Mouse (Mus musculus) urinary bladder, postnatal 14 days (tissue): ENCODE data around the gene Cflar.

Experiments used
- DNase-seq: peaks from one replicate; pipeline ENCODE4 v3.0.0; 2021; ENCODE audit warnings: low spot score

The Cflar gene

GRCm38 (mm10) chr1:58712076-58713061, 1.1 kb downstream of the Cflar start:
- DNase-seq: peak; percentile 40

DNA sequence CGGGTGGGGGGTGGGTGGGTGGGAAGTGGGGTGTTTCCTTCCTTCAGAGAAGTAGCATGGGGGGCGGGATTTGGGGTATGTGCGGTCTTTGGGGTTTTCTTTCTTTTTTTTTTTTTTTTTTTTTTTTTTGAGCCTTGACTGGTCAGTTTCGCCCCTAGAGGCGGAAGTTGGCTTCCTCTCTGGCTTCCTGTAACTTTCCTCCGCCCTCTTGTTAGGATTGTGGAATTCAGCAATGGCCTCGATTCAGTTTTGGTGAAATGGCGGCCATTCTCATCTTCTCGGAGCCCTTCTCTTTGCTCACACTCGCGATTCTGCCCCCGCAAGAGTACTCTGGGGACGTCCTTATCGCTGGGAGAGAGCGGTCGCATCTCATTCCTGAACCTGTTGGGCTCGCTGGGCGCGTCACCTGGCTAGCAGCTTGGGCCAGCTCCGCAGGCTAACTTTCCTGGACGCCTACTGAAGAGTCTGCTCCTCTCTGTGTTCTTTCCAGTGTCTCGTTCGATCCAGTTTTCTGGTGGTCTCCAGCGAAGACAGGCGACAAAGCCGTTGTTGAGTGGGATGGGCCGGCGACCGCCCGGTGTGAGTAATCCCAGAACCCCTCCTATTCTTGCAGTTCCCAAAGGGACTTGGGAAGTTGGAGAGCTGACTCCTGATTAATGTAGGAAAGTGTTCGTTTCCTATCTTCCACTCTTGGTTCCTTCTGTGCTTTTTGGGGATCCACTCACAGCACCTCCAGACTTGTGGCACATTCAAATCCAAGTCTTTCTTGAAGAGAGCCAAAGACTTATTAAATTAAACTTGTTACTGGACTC, 2.0 kb downstream of the Cflar start:
- DNase-seq: peak; percentile 67

DNA sequence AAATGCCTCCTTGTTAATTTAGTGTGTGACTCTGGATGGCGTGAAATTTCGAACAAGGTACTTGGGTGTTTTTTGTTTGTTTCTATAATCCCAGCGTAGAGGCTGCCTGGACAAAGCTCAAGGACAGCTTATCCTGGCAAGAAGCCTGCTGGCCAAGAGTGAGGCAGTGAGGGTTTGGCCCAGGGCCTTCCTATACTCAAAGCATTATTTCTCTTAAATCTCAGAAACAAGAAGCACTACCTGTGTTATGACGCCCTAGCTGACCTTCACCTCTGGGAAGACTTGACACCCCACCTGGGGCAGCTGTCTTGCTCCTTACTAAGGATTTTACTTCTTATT, 2.6 kb downstream of the Cflar start:
- DNase-seq: peak; percentile 70

DNA sequence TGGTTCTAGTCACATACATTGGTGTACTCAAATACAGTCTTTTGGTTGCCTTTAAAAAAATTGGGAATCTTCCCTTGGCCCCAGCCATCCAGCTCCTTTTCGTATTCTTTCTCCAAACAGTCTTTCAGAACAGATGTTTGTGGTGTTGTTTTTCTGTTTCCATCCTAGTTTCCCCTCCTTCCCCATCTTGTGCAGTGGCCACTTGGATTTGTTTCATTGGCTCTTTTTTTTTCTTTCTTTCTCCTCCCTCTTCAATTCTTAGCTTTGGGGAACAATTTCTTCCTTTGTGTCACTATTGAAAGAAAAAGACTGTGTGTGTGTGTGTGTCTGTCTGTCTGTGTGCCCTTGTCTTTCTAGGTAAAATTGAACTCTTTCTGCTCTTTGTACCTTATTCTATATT, 3.1 kb downstream of the Cflar start:
- DNase-seq: no peak

DNA sequence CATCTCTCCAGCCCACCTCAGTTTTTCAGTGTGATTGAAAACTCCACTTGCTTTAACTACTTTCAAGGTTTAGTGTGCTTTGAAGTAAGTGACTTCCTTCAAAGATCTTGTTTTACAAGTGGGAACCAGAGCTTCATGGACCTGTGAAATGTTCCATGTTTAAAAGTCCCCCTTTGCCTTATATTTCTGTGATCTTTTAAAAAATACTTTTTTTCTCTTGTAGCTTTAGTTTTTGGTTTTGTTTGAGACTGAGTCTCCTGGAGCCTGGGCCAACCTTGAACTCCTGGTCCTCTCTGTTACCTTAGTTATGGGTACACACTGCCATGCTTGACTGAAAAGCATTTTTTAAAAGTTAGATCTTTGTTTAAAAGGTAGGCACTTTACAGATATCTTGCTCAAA, 4.2 kb downstream of the Cflar start:
- no peak for DNase-seq

GRCm38 (mm10) chr1:58716162-58716882, 5.0 kb downstream of the Cflar start:
- no peak for DNase-seq

GRCm38 (mm10) chr1:58716883-58717220, 5.5 kb downstream of the Cflar start:
- no peak for DNase-seq

- no peak for DNase-seq
These were observed 6.4 kb downstream of the Cflar start for GRCm38 (mm10) chr1:58717589-58718270.

DNA sequence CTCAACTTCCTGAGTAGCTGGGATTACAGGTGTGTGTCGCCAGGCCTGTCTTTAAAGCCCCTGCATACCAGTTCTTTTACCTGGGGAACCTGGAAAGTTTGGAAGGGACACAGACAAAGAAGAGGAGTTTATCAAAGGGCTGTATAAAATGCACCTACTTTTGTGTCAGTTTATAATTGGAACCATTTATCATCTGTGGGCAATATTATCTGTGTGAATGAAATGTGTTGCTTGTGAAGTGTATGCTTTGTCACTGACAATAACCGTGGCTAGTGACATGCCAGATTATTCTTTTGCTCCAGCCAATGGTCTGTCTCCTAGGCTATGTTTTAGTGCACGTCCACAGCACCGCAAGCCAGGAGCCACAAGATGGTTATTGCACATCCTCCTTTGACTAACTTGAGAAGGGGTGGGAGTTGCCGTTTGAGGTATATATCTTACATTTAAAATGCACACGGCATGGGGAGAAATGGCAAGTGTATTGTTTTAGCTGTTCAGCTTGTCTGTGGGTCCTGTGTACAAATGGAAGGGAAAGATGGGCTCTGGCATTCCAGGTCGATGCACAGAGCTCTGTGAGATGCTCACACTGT, 8.1 kb downstream of the Cflar start:
- no peak for DNase-seq

DNA sequence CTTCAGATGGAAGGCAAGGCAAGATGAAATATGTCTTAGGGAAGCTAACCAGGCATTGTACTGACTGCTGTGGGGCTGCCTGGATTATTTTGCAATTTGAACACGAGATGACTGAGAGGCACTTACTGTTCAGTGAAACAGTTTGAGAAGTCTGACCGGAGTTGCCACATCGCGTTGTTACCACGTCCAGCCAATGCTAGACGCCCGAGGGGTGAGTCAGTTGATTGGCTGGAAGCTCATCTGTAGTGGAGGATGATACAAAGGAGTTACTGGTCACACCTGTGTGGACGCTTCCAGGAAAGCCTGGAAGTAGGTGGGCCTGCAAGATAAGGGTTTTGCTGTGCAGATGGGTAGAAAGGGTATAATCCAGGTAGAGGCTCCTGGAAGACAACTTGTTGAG, 8.8 kb downstream of the Cflar start:
- DNase-seq: no peak

- no peak for DNase-seq
These were observed 9.7 kb downstream of the Cflar start for GRCm38 (mm10) chr1:58720988-58721387.

DNA sequence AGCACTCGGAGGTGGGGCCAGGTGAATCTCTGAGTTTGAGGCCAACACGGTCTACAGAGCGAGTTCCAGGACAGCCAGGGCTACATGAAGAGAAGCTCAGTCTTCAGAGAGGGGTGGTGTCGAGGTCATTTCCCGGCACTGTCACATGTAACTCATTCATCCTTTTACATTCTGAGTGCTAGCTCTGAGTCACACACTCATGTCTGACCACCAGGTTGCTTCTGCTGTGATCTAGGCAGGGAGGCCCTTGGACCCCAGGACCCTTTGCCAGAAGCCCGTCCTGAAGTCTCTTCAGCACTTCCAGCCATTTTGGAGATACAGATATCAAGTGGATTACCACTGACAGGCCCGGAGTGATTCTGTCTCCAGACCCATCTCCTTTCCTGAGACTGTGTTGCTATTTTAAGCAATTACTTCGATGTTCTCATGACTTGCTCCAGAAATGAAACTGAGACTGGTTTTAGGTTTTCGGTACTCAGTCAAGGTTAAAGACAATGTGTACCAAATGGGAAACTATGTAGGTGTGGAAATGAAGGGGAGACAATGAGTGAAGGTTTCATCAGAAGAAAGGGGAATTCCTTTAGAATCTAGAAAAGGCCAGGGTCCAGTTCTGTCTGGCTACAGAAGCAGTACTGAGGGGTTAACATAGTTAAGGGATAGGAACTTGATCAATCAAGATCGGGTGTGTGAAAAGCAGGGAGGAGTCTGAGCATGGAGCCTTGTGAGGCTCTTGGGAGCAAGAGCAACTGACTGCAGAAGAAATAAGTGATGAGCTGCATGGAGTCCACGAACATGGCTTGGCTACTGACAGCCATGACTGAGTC, 11.0 kb downstream of the Cflar start:
- no peak for DNase-seq

DNA sequence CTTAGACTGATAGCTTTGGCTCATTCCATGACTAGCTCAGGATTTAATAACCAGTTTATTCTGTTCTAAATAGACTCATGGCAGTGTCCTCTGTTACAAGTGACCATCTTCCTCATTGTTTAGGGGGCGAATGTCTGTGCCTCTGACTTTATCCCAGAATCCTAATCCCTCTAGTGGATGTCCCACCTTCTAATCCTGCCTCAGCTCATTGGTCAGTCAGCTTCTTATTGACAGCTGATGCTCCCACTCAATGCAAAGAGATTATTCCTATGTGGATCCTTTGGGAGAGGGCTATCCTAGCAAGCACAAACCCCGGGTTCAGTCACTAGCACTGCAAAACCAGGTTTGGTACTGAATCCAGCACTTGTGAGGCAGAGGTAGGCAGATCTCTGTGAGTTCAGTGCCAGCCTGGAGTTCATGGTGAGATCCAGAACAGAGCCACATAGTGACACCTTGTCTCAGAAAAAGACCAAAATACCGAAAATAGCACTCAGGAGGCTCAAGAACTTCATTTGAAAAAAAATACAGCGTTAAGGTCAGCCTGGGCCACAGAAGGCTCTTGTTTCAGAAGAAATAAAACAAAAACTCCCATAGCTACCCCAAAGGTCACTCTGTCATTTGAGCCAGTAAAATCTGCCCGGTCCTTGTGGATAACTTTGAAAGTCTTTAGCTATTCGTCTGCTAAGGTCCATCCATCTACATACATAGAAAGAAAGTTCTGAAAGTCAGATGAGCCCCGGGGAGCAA, 11.9 kb downstream of the Cflar start:
- DNase-seq: no peak

GRCm38 (mm10) chr1:58723809-58724405, 12.6 kb downstream of the Cflar start:
- no peak for DNase-seq

- DNase-seq: no peak
These were observed 13.2 kb downstream of the Cflar start for GRCm38 (mm10) chr1:58724533-58724932.

GRCm38 (mm10) chr1:58725095-58725494, 13.8 kb downstream of the Cflar start:
- no peak for DNase-seq

GRCm38 (mm10) chr1:58725767-58726166, 14.5 kb downstream of the Cflar start:
- DNase-seq: peak; percentile 37

DNA sequence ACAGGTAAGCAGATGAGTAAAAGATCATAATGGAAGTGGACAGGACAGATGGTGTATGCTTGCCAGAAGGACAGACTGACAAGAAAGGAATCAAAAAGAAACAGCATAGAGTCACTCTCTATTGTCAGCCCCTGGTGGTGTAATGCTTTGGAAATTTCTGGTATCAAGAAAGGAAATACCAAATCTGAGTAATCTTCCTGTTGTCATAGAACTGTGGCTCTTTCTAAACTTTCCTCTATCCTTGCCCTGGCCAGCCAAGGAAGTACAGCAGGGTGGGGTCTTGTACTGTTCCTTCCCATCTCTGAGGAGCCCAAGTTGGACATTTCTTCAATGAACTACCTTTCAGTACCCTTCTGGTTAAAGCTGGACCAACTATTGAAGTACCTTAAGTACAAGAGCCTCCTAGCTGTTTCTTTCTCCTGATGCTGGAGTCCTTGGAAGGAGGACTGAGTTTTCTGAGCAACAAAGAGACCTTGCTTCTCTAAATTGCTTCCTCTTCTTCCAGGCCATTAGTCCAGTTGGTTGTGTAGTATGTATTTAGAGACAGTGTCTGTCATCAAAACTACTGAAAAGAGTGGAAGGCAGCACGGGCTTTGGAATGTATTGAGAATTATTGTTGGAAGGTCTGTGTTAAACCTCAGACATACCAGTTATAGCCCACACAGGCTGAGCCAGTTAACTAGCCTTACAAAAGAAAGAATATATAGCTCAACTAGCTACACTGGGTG, 15.9 kb downstream of the Cflar start:
- DNase-seq: no peak
